ENCODE assay signal across 14 mouse cellular contexts in genomic region chr11:29884355-29884754, GRCm38 (mm10). TPM values are rescaled to one million over a fixed set of nuclear protein-coding genes. Genes with fewer than 3 reads are reported as not detected.
"Had no signal": no experiment of that assay in that cellular context is flagged by ENCODE, and none has a peak within 500 bp of the region (broad histone marks: within the 10 kb centered on the region; RNA-seq: fewer than 3 reads in every experiment).

No protein-coding gene starts in this region.

- DNase-seq: kidney, adult 2 months; kidney, postnatal 25 days; liver; lung, adult 18-20 months; lung, postnatal 10 days; lung, postnatal 36 days; retina, postnatal 1 day; right cerebral cortex, postnatal 25 days; thymus, adult 2 months; thymus, postnatal 14 days; thymus, postnatal 4 days had no signal

RNA-seq across cellular contexts. Expression of gene 4931440F15Rik, which starts 58.9 kb away (rescaled TPM):
- total RNA-seq: megakaryocyte progenitor cell, adult 5-6 weeks; megakaryocyte-erythroid progenitor cell, adult 5-6 weeks; neutrophil, adult 5-6 weeks had no signal
